ENCODE assay signal across 26 mouse cellular contexts in genomic region chrX:72902530-72902929, GRCm38 (mm10). TPM values are rescaled to one million over a fixed set of nuclear protein-coding genes. Genes with fewer than 3 reads are reported as not detected.
DNase-seq lines count a peak whose midpoint lies in the region; TF ChIP-seq lines count a peak whose summit lies in the region.
"Had no signal": no experiment of that assay in that cellular context is flagged by ENCODE, and none has a peak within 500 bp of the region (broad histone marks: within the 10 kb centered on the region; RNA-seq: fewer than 3 reads in every experiment).

No protein-coding gene starts in this region.

- no peaks in the 10 kb centered on the region for H3K4me1 ChIP-seq in heart, adult 2 months (ENCODE audit: control insufficient read depth, insufficient read depth, low read length)
- H3K4me1 ChIP-seq: embryonic facial prominence, embryonic 10.5 days; heart, embryonic 10.5 days; limb, embryonic 10.5 days; liver, embryonic 15.5 days; neural tube, embryonic 13.5 days had no signal

- H3K36me3 ChIP-seq in heart, adult 2 months (ENCODE audit: control insufficient read depth, insufficient read depth, low read length): no peaks in the 10 kb centered on the region
- H3K36me3 ChIP-seq: embryonic facial prominence, embryonic 10.5 days; G1E; heart, embryonic 10.5 days; limb, embryonic 10.5 days; liver, embryonic 15.5 days; neural tube, embryonic 13.5 days had no signal

- no peak overlapping the region for H3K27ac ChIP-seq in heart, adult 2 months
- no peak overlapping the region for H3K27ac ChIP-seq in layer of hippocampus, adult 2 months
- H3K27ac ChIP-seq: embryonic facial prominence, embryonic 10.5 days; gastrocnemius, adult 2 months; heart, embryonic 10.5 days; limb, embryonic 10.5 days; liver, embryonic 15.5 days; neural tube, embryonic 13.5 days had no signal

- TF ChIP-seq CTCF in heart, adult 2 months (IDR thresholded peaks at IDR 0.05): peak; percentile 13; the same call in 1 of the 2 replicates
- peak; percentile 70 for TF ChIP-seq CTCF in layer of hippocampus, adult 2 months (conservative IDR thresholded peaks at IDR 0.05)

- no peaks in the 10 kb centered on the region for H3K27me3 ChIP-seq in heart, adult 2 months (ENCODE audit: control insufficient read depth, insufficient read depth, low read length)
- H3K27me3 ChIP-seq: CH12.LX; liver, embryonic 15.5 days; neural tube, embryonic 13.5 days had no signal

- TF ChIP-seq EP300 in heart, adult 2 months (IDR thresholded peaks at IDR 0.05; ENCODE audit: insufficient read depth, low read depth, low read length): no peak

- intact Hi-C loops in heart, adult 2 months (cut with DNase I): no loop called here
- intact Hi-C loops in heart, postnatal 10 days (cut with DNase I): loop anchor here (10.0 kb wide), 1 partner anchor 1258 kb away; no protein-coding TSS in a partner anchor

- no peak overlapping the region for H3K4me3 ChIP-seq in heart, adult 2 months
- no peak overlapping the region for H3K4me3 ChIP-seq in layer of hippocampus, adult 2 months
- H3K4me3 ChIP-seq: embryonic facial prominence, embryonic 10.5 days; gastrocnemius, adult 2 months; heart, embryonic 10.5 days; limb, embryonic 10.5 days; liver, embryonic 15.5 days; myocyte; neural tube, embryonic 13.5 days had no signal

- 46% methylated on average over 1 of the region's 1 CpGs for WGBS in heart, adult 2 months

- TF ChIP-seq POLR2A in heart, adult 2 months (IDR thresholded peaks at IDR 0.05; ENCODE audit: insufficient read depth, low read depth, low read length): no peak

- no peaks in the 10 kb centered on the region for H3K79me2 ChIP-seq in heart, adult 2 months (replicated peaks; ENCODE audit: control insufficient read depth, insufficient read depth, low read length)

- no peak overlapping the region for H3K9ac ChIP-seq in heart, adult 2 months (ENCODE audit: low read depth, low read length)
- H3K9ac ChIP-seq: liver, embryonic 15.5 days; neural tube, embryonic 13.5 days had no signal

- no peak for DNase-seq in heart, adult 2 months
- no peak for DNase-seq in heart, postnatal 10 days
- no peak for DNase-seq in layer of hippocampus, adult 2 months (ENCODE audit: low spot score in 2 of 2)
- DNase-seq in layer of hippocampus, adult 11-12 months (ENCODE audit: low spot score): no peak
- peak; percentile 32 for DNase-seq in retina, embryonic 14.5 days (ENCODE audit: low spot score)
- no peak for DNase-seq in retina, postnatal 1 day
- DNase-seq in thymus, postnatal 10 days (ENCODE audit: low spot score in 2 of 2): no peak
- DNase-seq in gastrocnemius, adult 18-20 months (ENCODE audit: low spot score): no peak
- DNase-seq: adrenal gland, postnatal 10 days; B cell, adult 2 months; cerebellum, adult 8-10 months; gastrocnemius, adult 2 months; kidney, postnatal 36 days; layer of hippocampus, adult 9-11 months; liver; right cerebral cortex, adult 18-20 months; right cerebral cortex, postnatal 4 days; thymus, postnatal 4 days had no signal

RNA-seq across cellular contexts. Expression of gene Cetn2, which starts 15.7 kb away (rescaled TPM):
- 10 to 100 TPM; 25.9 to 31.5 TPM for total RNA-seq in heart, adult 2 months (2021)
- polyA plus RNA-seq in heart, adult 2 months (2012; rRNA removed): 9.4 and 14.9 TPM in 2 replicates
- 10 to 100 TPM; 31.9 to 38.5 TPM for total RNA-seq in heart, postnatal 10 days (2021)
- 10 to 100 TPM; 49.0 to 55.4 TPM for total RNA-seq in layer of hippocampus, adult 2 months (2021)
- 10 to 100 TPM; 27.4 to 28.8 TPM for total RNA-seq in gastrocnemius, adult 18-20 months (2021)

RNA-seq across cellular contexts. Expression of gene Nsdhl, which starts 15.8 kb away (rescaled TPM):
- 1 to 10 TPM; 4.3 to 4.8 TPM for total RNA-seq in heart, adult 2 months (2021)
- polyA plus RNA-seq in heart, adult 2 months (2012; rRNA removed): 5.2 and 8.5 TPM in 2 replicates
- 10 to 100 TPM in 1 of 2 experiments, 1 to 10 TPM in 1; 9.8 to 10.3 TPM for total RNA-seq in heart, postnatal 10 days (2021)
- 10 to 100 TPM; 21.3 to 22.1 TPM for total RNA-seq in layer of hippocampus, adult 2 months (2021)
- 1 to 10 TPM; 3.3 to 3.5 TPM for total RNA-seq in gastrocnemius, adult 18-20 months (2021)
